28 mouse cellular contexts compared by ENCODE assay signal in genomic region chr6:77286317-77286716, GRCm38 (mm10). TPM values are rescaled to one million over a fixed set of nuclear protein-coding genes. Genes with fewer than 3 reads are reported as not detected.
DNase-seq lines count a peak whose midpoint lies in the region; ATAC-seq and TF ChIP-seq lines count a peak whose summit lies in the region.
"Had no signal": no experiment of that assay in that cellular context is flagged by ENCODE, and none has a peak within 500 bp of the region (broad histone marks: within the 10 kb centered on the region; RNA-seq: fewer than 3 reads in every experiment).

No protein-coding gene starts in this region.

- no peak overlapping the region for H3K4me3 ChIP-seq in limb, embryonic 11.5 days (ENCODE audit: low read depth, low read length)
- H3K4me3 ChIP-seq in limb, embryonic 10.5 days: no peak overlapping the region
- H3K4me3 ChIP-seq in limb, embryonic 14.5 days (replicated peaks; ENCODE audit: low read length): no peak overlapping the region
- H3K4me3 ChIP-seq: embryonic facial prominence, embryonic 13.5 days; embryonic facial prominence, embryonic 15.5 days; forebrain, embryonic 13.5 days; forebrain, embryonic 15.5 days had no signal

- peak; percentile 27 for DNase-seq in limb, embryonic 11.5 days (ENCODE audit: low spot score)
- no peak for DNase-seq in limb, embryonic 10.5 days (ENCODE audit: low spot score)
- peak; percentile 16 for DNase-seq in hindlimb bud, embryonic 11.5 days (ENCODE audit: extremely low spot score, low read depth, low spot score)
- DNase-seq in limb, embryonic 14.5 days (ENCODE audit: low spot score): peak; percentile 2
- DNase-seq in right cerebral cortex, postnatal 4 days: no peak
- no peak for DNase-seq in gastrocnemius, postnatal 36 days
- DNase-seq: adrenal gland, adult 2 months; adrenal gland, postnatal 10 days; adrenal gland, postnatal 25 days; B cell, adult 2 months; cerebellum, adult 11 months; cerebellum, adult 18-20 months; cerebellum, adult 8-10 months; cerebellum, adult 9-11 months; cerebellum, postnatal 14 days; cerebellum, postnatal 36 days; embryo, embryonic 11 days; forebrain, postnatal 0 days had no signal

- intact Hi-C loops in gastrocnemius, postnatal 36 days (cut with DNase I): no loop called here

- WGBS in limb, embryonic 11.5 days: 45% methylated on average over 5 of the region's 5 CpGs
- 71% methylated on average over 5 of the region's 5 CpGs for WGBS in limb, embryonic 10.5 days
- WGBS in limb, embryonic 14.5 days: 43% methylated on average over 5 of the region's 5 CpGs

- no peaks in the 10 kb centered on the region for H3K9me3 ChIP-seq in limb, embryonic 11.5 days (ENCODE audit: control insufficient read depth, low read length)
- no peaks in the 10 kb centered on the region for H3K9me3 ChIP-seq in limb, embryonic 10.5 days (replicated peaks)
- no peaks in the 10 kb centered on the region for H3K9me3 ChIP-seq in limb, embryonic 14.5 days (ENCODE audit: control insufficient read depth, low read length)
- H3K9me3 ChIP-seq: embryonic facial prominence, embryonic 13.5 days; embryonic facial prominence, embryonic 15.5 days; forebrain, embryonic 13.5 days; forebrain, embryonic 15.5 days had no signal

- H3K4me1 ChIP-seq in limb, embryonic 11.5 days (ENCODE audit: control insufficient read depth, insufficient read depth, low read length): no peaks in the 10 kb centered on the region
- H3K4me1 ChIP-seq in limb, embryonic 10.5 days: peaks cover 12% of the 10 kb centered on the region
- peaks cover 3% of the 10 kb centered on the region; the same call in 1 of the 2 replicates for H3K4me1 ChIP-seq in limb, embryonic 14.5 days (ENCODE audit: control insufficient read depth, insufficient read depth, low read length)
- H3K4me1 ChIP-seq: embryonic facial prominence, embryonic 13.5 days; embryonic facial prominence, embryonic 15.5 days had no signal

- no peak overlapping the region for H3K9ac ChIP-seq in limb, embryonic 11.5 days (ENCODE audit: low read length)
- no peak overlapping the region for H3K9ac ChIP-seq in limb, embryonic 14.5 days (ENCODE audit: low read depth, low read length, severe bottlenecking)
- H3K9ac ChIP-seq: embryonic facial prominence, embryonic 13.5 days; embryonic facial prominence, embryonic 15.5 days; forebrain, embryonic 13.5 days; forebrain, embryonic 15.5 days; forebrain, postnatal 0 days had no signal

- H3K36me3 ChIP-seq in limb, embryonic 11.5 days (ENCODE audit: control insufficient read depth, insufficient read depth, low read length): no peaks in the 10 kb centered on the region
- no peaks in the 10 kb centered on the region for H3K36me3 ChIP-seq in limb, embryonic 10.5 days
- H3K36me3 ChIP-seq in limb, embryonic 14.5 days (ENCODE audit: control insufficient read depth, insufficient read depth, low read length): no peaks in the 10 kb centered on the region
- H3K36me3 ChIP-seq: embryonic facial prominence, embryonic 13.5 days; embryonic facial prominence, embryonic 15.5 days; forebrain, embryonic 15.5 days; G1E had no signal

- H3K27ac ChIP-seq in limb, embryonic 11.5 days (replicated peaks; ENCODE audit: low read depth, low read length): no peak overlapping the region
- H3K27ac ChIP-seq in limb, embryonic 10.5 days: no peak overlapping the region
- H3K27ac ChIP-seq in limb, embryonic 14.5 days (replicated peaks; ENCODE audit: low read depth, low read length): no peak overlapping the region
- H3K27ac ChIP-seq: embryonic facial prominence, embryonic 13.5 days; embryonic facial prominence, embryonic 15.5 days; forebrain, embryonic 13.5 days; forebrain, embryonic 15.5 days had no signal

- no peak overlapping the region for H3K4me2 ChIP-seq in limb, embryonic 11.5 days (ENCODE audit: low read depth, severe bottlenecking)
- no peak overlapping the region for H3K4me2 ChIP-seq in limb, embryonic 14.5 days (replicated peaks; ENCODE audit: low read depth, low read length, severe bottlenecking)
- H3K4me2 ChIP-seq: embryonic facial prominence, embryonic 13.5 days; embryonic facial prominence, embryonic 15.5 days; forebrain, embryonic 13.5 days; forebrain, embryonic 15.5 days had no signal

- no peaks in the 10 kb centered on the region for H3K27me3 ChIP-seq in limb, embryonic 11.5 days (ENCODE audit: control insufficient read depth, insufficient read depth, low read length)
- no peaks in the 10 kb centered on the region for H3K27me3 ChIP-seq in limb, embryonic 10.5 days (ENCODE audit: low read depth, poor library complexity, severe bottlenecking)
- no peaks in the 10 kb centered on the region for H3K27me3 ChIP-seq in limb, embryonic 14.5 days (ENCODE audit: control insufficient read depth, insufficient read depth, low read length)
- H3K27me3 ChIP-seq: CH12.LX; embryonic facial prominence, embryonic 13.5 days; embryonic facial prominence, embryonic 15.5 days; forebrain, embryonic 13.5 days; forebrain, embryonic 15.5 days; Patski had no signal

- no peak for ATAC-seq in limb, embryonic 11.5 days (ENCODE audit: insufficient number of reproducible peaks, low FRiP score, low TSS enrichment, low read depth)
- ATAC-seq in limb, embryonic 14.5 days (ENCODE audit: low FRiP score, low read depth): peak; percentile 62; the same call in 1 of the 2 replicates
- ATAC-seq: activated CD4-positive, CD25-positive, alpha-beta regulatory T cell, adult 4 months; CD4-positive, CD25-positive, alpha-beta regulatory T cell, adult 4 months; forebrain, embryonic 13.5 days; forebrain, embryonic 15.5 days; forebrain, postnatal 0 days; Patski had no signal

- no peak for TF ChIP-seq POLR2A in limb, embryonic 14.5 days (IDR thresholded peaks at IDR 0.05; ENCODE audit: borderline replicate concordance, extremely low read depth, insufficient read depth, insufficient read length)

RNA-seq across cellular contexts. Expression of gene Lrrtm1, which starts 43.8 kb away (rescaled TPM):
- 2.5 and 2.8 TPM in 2 replicates for polyA plus RNA-seq in limb, embryonic 11.5 days (2014; fragmentation: Nextera tagmentation; extraction: Ambion mirVana)
- polyA plus RNA-seq in limb, embryonic 10.5 days (2016; fragmentation: Nextera tagmentation; extraction: Ambion mirVana): 2.0 and 2.3 TPM in 2 replicates
- 8.0 and 10.4 TPM in 2 replicates for polyA plus RNA-seq in limb, embryonic 14.5 days (2012; rRNA removed)
- 9.3 and 10.5 TPM in 2 replicates for polyA plus RNA-seq in limb, embryonic 14.5 days (2014; fragmentation: Nextera tagmentation; extraction: Ambion mirVana)
- not detected for total RNA-seq in gastrocnemius, postnatal 36 days (2021)
- total RNA-seq: CH12.LX; common myeloid progenitor, adult 5-6 weeks; G1E had no signal
- polyA plus RNA-seq: activated CD4-positive, CD25-positive, alpha-beta regulatory T cell, adult 4 months; CD4-positive, CD25-positive, alpha-beta regulatory T cell, adult 4 months; G1E had no signal

Comparison
In these comparisons a context has a peak if more than half of its experiments do, and no peak if none do; other contexts are left out.
1. DNase-seq: peak in limb, embryonic 11.5 days (single experiment), hindlimb bud, embryonic 11.5 days (single experiment) and limb, embryonic 14.5 days (single experiment); none in limb, embryonic 10.5 days (single experiment), right cerebral cortex, postnatal 4 days (single experiment) and gastrocnemius, postnatal 36 days (0 of 2).